Mouse (Mus musculus) forebrain, embryonic 15.5 days (tissue): Measurements from ENCODE around the gene Cntn4. TPM values are rescaled to one million over a fixed set of nuclear protein-coding genes. Genes with fewer than 3 reads are reported as not detected.

Experiments used
- ATAC-seq: fragments of 200-750 bp; cut with Nextera tagmentation; replicated peaks from 2 replicates; pipeline ENCODE4 v1.8.0; 2017; ENCODE audit warnings: mild to moderate bottlenecking, moderate TSS enrichment, moderate library complexity
- H3K27ac ChIP-seq: fragments of 300-500 bp; sonication (generic); replicated peaks from 2 replicates; pipeline ENCODE4 v1.5.1; 2015; ENCODE audit warnings: mild to moderate bottlenecking, inconsistent platforms
- H3K27me3 ChIP-seq: fragments of 300-500 bp; sonication (generic); 2 replicates; pipeline ENCODE4 v1.6.1; 2015; ENCODE audit warnings: inconsistent platforms
- H3K36me3 ChIP-seq: fragments of 300-500 bp; sonication (generic); 2 replicates; pipeline ENCODE4 v1.6.1; 2015; ENCODE audit warnings: mild to moderate bottlenecking, inconsistent platforms
- H3K4me1 ChIP-seq: fragments of 300-500 bp; sonication (generic); 2 replicates; pipeline ENCODE4 v1.6.1; 2015; ENCODE audit warnings: inconsistent platforms
- H3K4me2 ChIP-seq: fragments of 300-500 bp; sonication (generic); replicated peaks from 2 replicates; pipeline ENCODE4 v1.6.1; 2015; ENCODE audit warnings: mild to moderate bottlenecking, inconsistent platforms
- H3K4me3 ChIP-seq: fragments of 300-500 bp; sonication (generic); 2 replicates; pipeline ENCODE4 v1.5.1; 2015; ENCODE audit warnings: mild to moderate bottlenecking, inconsistent platforms
- H3K9ac ChIP-seq: fragments of 300-500 bp; sonication (generic); replicated peaks from 2 replicates; pipeline ENCODE4 v1.6.1; 2015; ENCODE audit warnings: mild to moderate bottlenecking, inconsistent platforms
- H3K9me3 ChIP-seq: fragments of 300-500 bp; sonication (generic); 2 replicates; pipeline ENCODE4 v1.6.1; 2016; ENCODE audit warnings: inconsistent platforms
- WGBS: fragments of 180-500 bp; shearing (Covaris S2); methylation state at CpG from one replicate; pipeline ENCODE4 v1.1.7; 2015; ENCODE audit warnings: mixed read lengths; 5-methylcytosine and 5-hydroxymethylcytosine counted together
- polyA plus RNA-seq: library from polyadenylated mRNA; unstranded; fragments of >200 nt; fragmentation: Nextera tagmentation; extraction: Ambion mirVana; gene quantifications from 2 replicates; pipeline ENCODE4 v1.2.1, GENCODE M21; 2015

Cntn4 gene
- polyA plus RNA-seq, 1 experiment from 2014 or later = 6.2 TPM

GRCm38 (mm10) chr6:106727703-106728102, 1050.2 kb downstream of the Cntn4 start:
- no peaks in the 10 kb centered on the region for H3K4me1 ChIP-seq
- no peak overlapping the region for H3K9ac ChIP-seq
- no peak for ATAC-seq
- H3K27ac ChIP-seq = no peak overlapping the region
- no peak overlapping the region for H3K4me2 ChIP-seq
- H3K27me3 ChIP-seq = no peaks in the 10 kb centered on the region
- no peak overlapping the region for H3K4me3 ChIP-seq
- 61% methylated on average over 1 of the region's 1 CpGs for WGBS
- no peaks in the 10 kb centered on the region for H3K9me3 ChIP-seq
- H3K36me3 ChIP-seq = no peaks in the 10 kb centered on the region

GRCm38 (mm10) chr6:106729682-106730314, 1052.3 kb downstream of the Cntn4 start:
- no peaks in the 10 kb centered on the region for H3K9me3 ChIP-seq
- no peaks in the 10 kb centered on the region for H3K4me1 ChIP-seq
- WGBS = 79% methylated on average over 4 of the region's 4 CpGs

GRCm38 (mm10) chr6:106732563-106732962, 1055.1 kb downstream of the Cntn4 start:
- no peaks in the 10 kb centered on the region for H3K36me3 ChIP-seq
- H3K4me1 ChIP-seq = no peaks in the 10 kb centered on the region
- H3K4me3 ChIP-seq = no peak overlapping the region
- WGBS = 85% methylated on average over 4 of the region's 4 CpGs
- ATAC-seq = no peak
- no peaks in the 10 kb centered on the region for H3K9me3 ChIP-seq
- H3K27ac ChIP-seq = no peak overlapping the region
- H3K27me3 ChIP-seq = no peaks in the 10 kb centered on the region
- no peak overlapping the region for H3K9ac ChIP-seq
- no peak overlapping the region for H3K4me2 ChIP-seq

More at GRCm38 (mm10) chr6:106729682-106730314, 1052.3 kb downstream of the Cntn4 start:
- ATAC-seq = no peak
- no peak overlapping the region for H3K4me2 ChIP-seq
- H3K27me3 ChIP-seq = no peaks in the 10 kb centered on the region
- H3K36me3 ChIP-seq = no peaks in the 10 kb centered on the region
- no peak overlapping the region for H3K4me3 ChIP-seq
- H3K9ac ChIP-seq = no peak overlapping the region
- no peak overlapping the region for H3K27ac ChIP-seq

- Histone ChIP-seq H3K9me3 (no peaks in the 10 kb centered on the region), H3K4me3 (no peak overlapping the region), H3K9ac (no peak overlapping the region), H3K27me3 (no peaks in the 10 kb centered on the region), H3K4me1 (no peaks in the 10 kb centered on the region), H3K36me3 (no peaks in the 10 kb centered on the region), H3K4me2 (no peak overlapping the region), H3K27ac (no peak overlapping the region)
- 76% methylated on average over 3 of the region's 3 CpGs for WGBS
- no peak for ATAC-seq
Measured at GRCm38 (mm10) chr6:106738229-106738628, 1060.8 kb downstream of the Cntn4 start.

- H3K9ac ChIP-seq = no peak overlapping the region
- no peak overlapping the region for H3K4me3 ChIP-seq
- no peaks in the 10 kb centered on the region for H3K4me1 ChIP-seq
- no peaks in the 10 kb centered on the region for H3K9me3 ChIP-seq
- ATAC-seq = no peak
- no peak overlapping the region for H3K27ac ChIP-seq
- 95% methylated on average over 1 of the region's 1 CpGs for WGBS
- no peak overlapping the region for H3K4me2 ChIP-seq
- no peaks in the 10 kb centered on the region for H3K27me3 ChIP-seq
- no peaks in the 10 kb centered on the region for H3K36me3 ChIP-seq
Measured at GRCm38 (mm10) chr6:106740244-106740825, 1062.9 kb downstream of the Cntn4 start.

- Histone ChIP-seq H3K9me3 (no peaks in the 10 kb centered on the region), H3K27me3 (no peaks in the 10 kb centered on the region), H3K4me2 (no peak overlapping the region), H3K36me3 (no peaks in the 10 kb centered on the region), H3K4me1 (no peaks in the 10 kb centered on the region), H3K4me3 (no peak overlapping the region), H3K27ac (no peak overlapping the region), H3K9ac (no peak overlapping the region)
- 77% methylated on average over 7 of the region's 7 CpGs for WGBS
- ATAC-seq = no peak
Measured at GRCm38 (mm10) chr6:106743556-106744233, 1066.2 kb downstream of the Cntn4 start.

GRCm38 (mm10) chr6:106745673-106746394, 1068.4 kb downstream of the Cntn4 start:
- H3K27me3 ChIP-seq = no peaks in the 10 kb centered on the region
- H3K27ac ChIP-seq = no peak overlapping the region
- no peaks in the 10 kb centered on the region for H3K4me1 ChIP-seq
- H3K9me3 ChIP-seq = no peaks in the 10 kb centered on the region
- 88% methylated on average over 7 of the region's 7 CpGs for WGBS
- no peaks in the 10 kb centered on the region for H3K36me3 ChIP-seq
- no peak for ATAC-seq
- H3K9ac ChIP-seq = no peak overlapping the region
- H3K4me3 ChIP-seq = no peak overlapping the region
- H3K4me2 ChIP-seq = no peak overlapping the region

GRCm38 (mm10) chr6:106747251-106747650, 1069.8 kb downstream of the Cntn4 start:
- no peaks in the 10 kb centered on the region for H3K36me3 ChIP-seq
- H3K9ac ChIP-seq = no peak overlapping the region
- no peaks in the 10 kb centered on the region for H3K9me3 ChIP-seq
- no peak overlapping the region for H3K27ac ChIP-seq
- ATAC-seq = no peak
- H3K4me1 ChIP-seq = no peaks in the 10 kb centered on the region
- H3K4me2 ChIP-seq = no peak overlapping the region
- no peak overlapping the region for H3K4me3 ChIP-seq
- no peaks in the 10 kb centered on the region for H3K27me3 ChIP-seq
- 95% methylated on average over 5 of the region's 5 CpGs for WGBS

- WGBS = 82% methylated on average over 3 of the region's 3 CpGs
- Histone ChIP-seq H3K4me1 (no peaks in the 10 kb centered on the region), H3K27me3 (no peaks in the 10 kb centered on the region), H3K36me3 (no peaks in the 10 kb centered on the region), H3K4me3 (no peak overlapping the region), H3K27ac (no peak overlapping the region), H3K9ac (no peak overlapping the region), H3K9me3 (no peaks in the 10 kb centered on the region), H3K4me2 (no peak overlapping the region)
- ATAC-seq = no peak
Measured at GRCm38 (mm10) chr6:106747804-106748203, 1070.3 kb downstream of the Cntn4 start.
